Mouse (Mus musculus) myocyte (in vitro differentiated cells): ENCODE results near the gene Larp6.

ENCODE experiments used
- E2F4 ChIP-seq: IDR thresholded peaks from one replicate; pipeline ENCODE4 v1.6.1; 2011; ENCODE audit warnings: mild to moderate bottlenecking, control low read depth, moderate library complexity; ENCODE audit not compliant: insufficient read depth
- MAX ChIP-seq: IDR thresholded peaks from one replicate; pipeline ENCODE4 v1.6.1; 2011; ENCODE audit warnings: low read depth, mild to moderate bottlenecking, control low read depth
- MYOD1 ChIP-seq, 3 experiments: IDR thresholded peaks; one replicate each; pipeline ENCODE4 v1.6.1; 2011; ENCODE audit warnings: control low read depth in 2 of 3, low read depth in 2 of 3, mild to moderate bottlenecking in 2 of 3, moderate library complexity in 1 of 3; ENCODE audit not compliant: insufficient read length in 2 of 3, control insufficient read depth in 1 of 3
- MYOG ChIP-seq, 3 experiments: IDR thresholded peaks; one replicate each; pipeline ENCODE4 v1.6.1; 2011; ENCODE audit warnings: control low read depth in 2 of 3, low read depth in 2 of 3, mild to moderate bottlenecking in 2 of 3; ENCODE audit not compliant: insufficient read length in 2 of 3, control insufficient read depth in 1 of 3, insufficient read depth in 1 of 3
- POLR2A ChIP-seq: IDR thresholded peaks from one replicate; pipeline ENCODE4 v1.6.1; 2011; ENCODE audit warnings: low read depth, mild to moderate bottlenecking, control low read depth, moderate library complexity; ENCODE audit not compliant: insufficient read length
- POLR2AphosphoS2 ChIP-seq: IDR thresholded peaks from one replicate; pipeline ENCODE4 v1.6.1; 2011; ENCODE audit warnings: low read depth, control low read depth; ENCODE audit not compliant: insufficient read length
- REST ChIP-seq: IDR thresholded peaks from one replicate; pipeline ENCODE4 v1.6.1; 2011; ENCODE audit warnings: mild to moderate bottlenecking, control low read depth, moderate library complexity; ENCODE audit not compliant: insufficient read depth, insufficient read length
- TCF12 ChIP-seq: IDR thresholded peaks from one replicate; pipeline ENCODE4 v1.6.1; 2011; ENCODE audit warnings: mild to moderate bottlenecking, control low read depth; ENCODE audit not compliant: poor library complexity, insufficient read depth, severe bottlenecking
- USF1 ChIP-seq: IDR thresholded peaks from one replicate; pipeline ENCODE4 v1.6.1; 2011; ENCODE audit warnings: low read depth, mild to moderate bottlenecking, control low read depth, moderate library complexity

- TF ChIP-seq TCF12 = no peak
- TF ChIP-seq POLR2A = no peak
- TF ChIP-seq MAX = no peak
- no peak for TF ChIP-seq POLR2AphosphoS2
- no peak for TF ChIP-seq MYOG (IDR thresholded peaks at IDR 0.05; ENCODE audit: control insufficient read depth in 1 of 3, insufficient read depth in 1 of 3, insufficient read length in 2 of 3, low read depth in 2 of 3)
- no peak for TF ChIP-seq MYOD1 (IDR thresholded peaks at IDR 0.05; ENCODE audit: control insufficient read depth in 1 of 3, insufficient read length in 2 of 3, low read depth in 2 of 3)
- no peak for TF ChIP-seq USF1
- no peak for TF ChIP-seq REST
- no peak for TF ChIP-seq E2F4
Observed at GRCm38 (mm10) chr9:60751971-60752370, 39.2 kb downstream of the Larp6 start.
